Mouse (Mus musculus): Measurements from ENCODE around the gene Tmem253. TPM values are rescaled to one million over a fixed set of nuclear protein-coding genes. Genes with fewer than 3 reads are reported as not detected.
"Not testable (repeated sequence)": the region's sequence is repeated elsewhere in the genome, so short reads cannot be mapped to it uniquely, and the experiment has no call there.

The Tmem253 gene
- polyA plus RNA-seq, 1 experiment from 2014 or later = 0.50 TPM

DNA sequence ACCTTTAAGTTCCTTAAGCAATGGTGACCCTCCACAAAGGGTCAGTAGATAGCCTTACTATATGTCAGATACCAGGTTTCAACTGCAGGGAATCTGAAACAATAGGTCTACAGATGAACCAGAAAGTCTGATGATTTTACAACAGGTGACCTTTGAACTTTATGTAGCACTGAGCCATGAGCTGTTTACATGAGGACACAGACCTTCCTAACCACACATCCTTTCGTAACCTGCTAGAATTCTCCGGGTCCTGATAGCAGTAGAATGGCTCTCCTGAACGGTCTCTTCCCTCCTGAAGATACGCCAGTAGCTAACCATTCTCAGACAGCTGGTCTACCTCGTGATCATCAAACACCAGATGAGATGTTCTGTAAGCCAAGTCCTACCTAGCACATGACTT lies 23.9 kb downstream of the Tmem253 start:
- 90% methylated on average over 5 of the region's 5 CpGs for WGBS
- Histone ChIP-seq H3K27ac (no peak overlapping the region), H3K9me3 (no peaks in the 10 kb centered on the region), H3K9ac (no peak overlapping the region), H3K4me3 (no peak overlapping the region), H3K36me3 (replicated peaks) (no peaks in the 10 kb centered on the region), H3K4me1 (no peaks in the 10 kb centered on the region), H3K27me3 (replicated peaks) (no peaks in the 10 kb centered on the region), H3K4me2 (no peak overlapping the region)
- no peak for ATAC-seq (replicated peaks)

DNA sequence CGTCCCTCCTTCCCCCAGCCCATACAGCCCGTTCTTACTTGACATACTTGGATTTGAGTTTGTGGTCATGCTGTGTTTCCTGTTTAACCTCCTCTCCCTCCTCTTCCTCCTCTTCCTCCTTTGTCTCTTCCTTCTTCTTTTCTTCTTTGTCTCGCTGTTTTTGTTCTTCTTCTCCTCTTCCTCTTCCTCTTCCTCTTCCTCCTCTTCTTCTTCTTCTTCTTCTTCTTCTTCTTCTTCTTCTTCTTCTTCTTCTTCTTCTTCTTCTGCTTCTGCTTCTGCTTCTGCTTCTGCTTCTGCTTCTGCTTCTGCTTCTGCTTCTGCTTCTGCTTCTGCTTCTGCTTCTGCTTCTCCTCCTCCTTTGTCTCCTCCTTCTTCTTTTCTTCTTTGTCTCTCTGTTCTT lies 26.9 kb downstream of the Tmem253 start, which contains the start of gene Olfr221:
Gene Olfr221 (minus strand): TSS at position 101 of the 400 bp plus-strand sequence.
- not testable (repeated sequence) for H3K4me2 ChIP-seq; H3K9me3 ChIP-seq; H3K4me3 ChIP-seq; H3K9ac ChIP-seq; H3K27me3 ChIP-seq (replicated peaks); H3K27ac ChIP-seq; H3K36me3 ChIP-seq (replicated peaks); ATAC-seq (replicated peaks)
- peaks cover 13% of the 10 kb centered on the region for H3K4me1 ChIP-seq
- 65% methylated on average over 3 of the region's 3 CpGs for WGBS

DNA sequence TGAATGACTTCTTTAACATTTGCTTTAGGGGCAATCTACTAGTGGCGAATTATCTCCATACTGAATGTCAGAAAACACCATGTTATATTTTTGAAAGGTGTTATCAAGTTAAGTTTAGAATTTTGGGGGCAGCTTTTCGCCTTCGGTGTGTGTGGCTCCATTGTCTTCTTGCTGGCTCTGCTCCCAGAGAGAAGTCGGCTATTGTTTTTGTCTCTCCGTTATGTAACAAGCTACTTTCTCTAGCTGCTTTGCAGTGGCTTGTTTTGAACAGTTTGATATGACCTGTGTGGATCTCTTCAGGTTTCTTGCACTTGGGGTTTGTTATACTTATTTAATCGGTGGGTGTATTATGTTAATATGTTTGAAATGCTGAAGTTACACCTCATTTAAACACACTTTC lies 28.0 kb downstream of the Tmem253 start:
- H3K4me3 ChIP-seq = no peak overlapping the region
- WGBS = 65% methylated on average over 6 of the region's 6 CpGs
- no peak for ATAC-seq (replicated peaks)
- H3K36me3 ChIP-seq (replicated peaks) = no peaks in the 10 kb centered on the region
- H3K4me1 ChIP-seq = peaks cover 13% of the 10 kb centered on the region
- H3K27me3 ChIP-seq (replicated peaks) = no peaks in the 10 kb centered on the region
- H3K4me2 ChIP-seq = no peak overlapping the region
- no peaks in the 10 kb centered on the region for H3K9me3 ChIP-seq
- no peak overlapping the region for H3K27ac ChIP-seq
- no peak overlapping the region for H3K9ac ChIP-seq

DNA sequence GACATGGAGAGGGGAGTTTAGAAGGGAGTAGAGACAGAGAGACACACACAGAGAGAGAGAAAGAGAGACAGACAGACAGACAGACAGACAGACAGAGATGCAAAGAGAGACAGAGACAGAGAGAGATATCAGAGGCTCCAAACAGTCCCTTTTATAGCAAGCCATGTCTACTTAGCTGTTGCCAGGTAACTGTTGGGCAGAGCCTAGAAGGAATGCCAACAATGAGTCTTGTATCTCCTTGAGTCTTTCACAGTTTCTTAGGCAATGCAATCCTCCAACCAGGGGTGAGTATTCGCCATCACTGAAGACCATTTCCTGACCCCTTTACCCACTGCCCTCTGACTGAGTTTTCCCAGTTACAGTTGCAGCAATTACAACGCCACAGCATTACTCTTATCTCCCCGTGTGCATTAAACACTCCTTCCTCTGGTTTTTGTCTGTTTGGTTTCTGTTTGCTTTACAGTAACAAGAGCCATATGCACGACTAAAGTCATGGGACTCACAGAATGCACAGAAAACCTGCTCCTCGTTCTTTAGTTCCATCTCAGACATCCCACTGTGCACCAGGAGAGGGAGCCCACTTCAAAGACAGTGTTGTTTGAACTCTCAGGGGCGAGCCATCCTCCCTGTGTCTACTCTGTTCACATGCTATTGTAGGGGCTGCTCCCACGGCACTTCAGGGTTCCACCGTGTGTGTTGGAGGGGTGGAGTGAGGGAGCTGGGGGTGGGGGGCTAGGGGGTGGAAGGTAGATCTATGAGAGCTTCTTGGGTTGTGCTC lies 29.6 kb downstream of the Tmem253 start:
- H3K9me3 ChIP-seq = no peaks in the 10 kb centered on the region
- peaks cover 13% of the 10 kb centered on the region for H3K4me1 ChIP-seq
- H3K4me3 ChIP-seq = no peak overlapping the region
- no peak overlapping the region for H3K27ac ChIP-seq
- H3K36me3 ChIP-seq (replicated peaks) = no peaks in the 10 kb centered on the region
- 8% methylated on average over 8 of the region's 8 CpGs for WGBS
- H3K9ac ChIP-seq = no peak overlapping the region
- no peak overlapping the region for H3K4me2 ChIP-seq
- H3K27me3 ChIP-seq (replicated peaks) = no peaks in the 10 kb centered on the region
- peak; percentile 89 for ATAC-seq (replicated peaks)

DNA sequence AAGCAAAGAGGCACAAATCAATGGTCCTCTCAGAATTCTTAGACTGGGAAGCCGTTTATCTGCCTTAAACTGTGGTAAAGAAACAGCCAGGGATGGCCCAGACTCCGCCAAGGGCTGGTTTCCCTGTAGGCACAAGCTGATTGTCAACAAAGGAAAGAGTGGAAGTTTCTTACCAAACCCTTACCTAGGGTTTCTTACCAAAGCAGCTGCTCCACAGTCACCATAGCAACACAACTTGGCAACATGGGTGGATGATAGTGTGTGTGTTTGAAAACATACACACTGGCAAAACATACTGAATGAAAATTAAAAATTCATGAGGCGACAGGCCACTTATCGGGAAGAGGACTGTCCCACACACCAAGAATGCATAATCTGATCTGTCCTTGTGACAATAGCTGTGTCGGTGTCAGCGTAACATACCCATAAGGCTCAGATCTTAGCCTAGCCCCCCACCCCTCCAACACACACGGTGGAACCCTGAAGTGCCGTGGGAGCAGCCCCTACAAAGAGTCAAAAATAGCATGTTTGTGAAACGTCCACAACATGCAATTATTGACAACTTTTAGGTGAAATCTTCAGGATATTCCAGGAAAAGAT lies 30.6 kb downstream of the Tmem253 start:
- Histone ChIP-seq H3K27me3 (replicated peaks) (no peaks in the 10 kb centered on the region), H3K27ac (no peak overlapping the region), H3K36me3 (replicated peaks) (no peaks in the 10 kb centered on the region), H3K9me3 (no peaks in the 10 kb centered on the region), H3K4me1 (peaks cover 13% of the 10 kb centered on the region), H3K4me3 (no peak overlapping the region), H3K4me2 (no peak overlapping the region), H3K9ac (no peak overlapping the region)
- 37% methylated on average over 9 of the region's 9 CpGs for WGBS
- ATAC-seq (replicated peaks) = peak; percentile 75

DNA sequence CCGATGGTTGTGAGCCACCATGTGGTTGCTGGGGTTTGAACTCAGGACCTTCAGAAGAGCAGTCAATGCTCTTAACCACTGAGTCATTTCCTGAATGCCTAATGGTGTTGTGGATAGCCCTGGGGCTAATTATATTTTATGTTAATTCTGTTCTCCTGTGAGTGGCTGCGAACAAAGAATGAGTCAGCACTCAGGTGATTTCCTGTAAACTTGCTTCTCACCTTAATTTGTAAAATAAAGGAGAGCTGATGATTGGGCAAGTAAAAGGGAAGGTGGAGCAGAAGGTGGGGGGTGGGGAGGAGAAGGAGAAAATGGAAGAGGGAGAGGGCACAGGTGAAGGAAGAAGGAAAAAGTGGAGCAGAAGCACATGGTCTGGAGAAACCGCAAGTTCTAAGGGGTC lies 37.3 kb downstream of the Tmem253 start:
- H3K4me3 ChIP-seq; H3K4me2 ChIP-seq; H3K36me3 ChIP-seq (replicated peaks); ATAC-seq (replicated peaks); H3K9ac ChIP-seq; H3K9me3 ChIP-seq; H3K27ac ChIP-seq; H3K27me3 ChIP-seq (replicated peaks); H3K4me1 ChIP-seq: not testable (repeated sequence)
- WGBS = 92% methylated on average over 3 of the region's 3 CpGs

DNA sequence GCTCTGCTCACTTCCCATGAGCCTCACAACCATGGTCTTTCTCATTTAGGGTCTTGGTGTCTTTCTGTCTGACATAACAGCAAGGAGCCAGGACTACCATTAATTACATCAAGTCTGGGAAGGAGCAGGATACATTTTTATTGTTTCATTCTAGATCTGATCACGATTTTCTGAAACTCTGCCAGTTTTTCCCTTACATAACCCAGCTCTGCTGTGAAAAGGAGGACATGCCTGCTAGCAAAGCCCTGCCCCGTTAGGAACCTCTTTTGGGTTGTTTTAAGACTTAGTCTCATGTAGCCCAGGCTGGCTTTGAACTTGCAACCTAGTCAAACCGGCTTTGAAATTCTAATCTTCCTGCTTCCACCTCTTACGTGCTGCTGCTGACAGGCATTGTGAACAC lies 44.5 kb downstream of the Tmem253 start:
- no peak overlapping the region for H3K27ac ChIP-seq
- no peak for ATAC-seq (replicated peaks)
- H3K4me3 ChIP-seq = no peak overlapping the region
- no peaks in the 10 kb centered on the region for H3K4me1 ChIP-seq
- H3K9me3 ChIP-seq = no peaks in the 10 kb centered on the region
- WGBS = 66% methylated on average over 4 of the region's 4 CpGs
- H3K4me2 ChIP-seq = no peak overlapping the region
- H3K9ac ChIP-seq = no peak overlapping the region
- no peaks in the 10 kb centered on the region for H3K36me3 ChIP-seq (replicated peaks)
- H3K27me3 ChIP-seq (replicated peaks) = no peaks in the 10 kb centered on the region

DNA sequence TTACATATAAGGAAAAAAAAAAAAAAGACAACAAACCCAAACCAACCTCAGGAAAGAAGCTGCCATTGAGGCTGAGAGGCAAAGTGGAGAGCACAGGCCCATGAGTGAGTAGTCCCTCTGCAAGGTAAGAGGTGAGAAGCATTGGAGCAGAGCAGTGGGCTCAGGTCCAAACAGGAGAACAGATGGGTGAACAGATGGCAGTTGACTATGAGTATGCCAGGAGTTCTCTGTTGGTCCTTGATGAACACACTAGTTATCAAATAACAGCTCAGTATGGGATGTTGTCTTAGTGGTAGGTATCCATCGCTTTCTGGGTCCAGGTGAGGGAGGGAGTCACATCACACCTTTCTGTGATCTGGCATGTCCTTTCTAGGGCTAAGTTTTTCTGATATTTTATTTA lies 45.3 kb downstream of the Tmem253 start:
- Histone ChIP-seq H3K27ac (no peak overlapping the region), H3K4me3 (no peak overlapping the region), H3K9me3 (no peaks in the 10 kb centered on the region), H3K4me2 (no peak overlapping the region), H3K4me1 (no peaks in the 10 kb centered on the region), H3K36me3 (replicated peaks) (no peaks in the 10 kb centered on the region), H3K27me3 (replicated peaks) (no peaks in the 10 kb centered on the region), H3K9ac (no peak overlapping the region)
- WGBS = 90% methylated on average over 1 of the region's 1 CpGs
- no peak for ATAC-seq (replicated peaks)

DNA sequence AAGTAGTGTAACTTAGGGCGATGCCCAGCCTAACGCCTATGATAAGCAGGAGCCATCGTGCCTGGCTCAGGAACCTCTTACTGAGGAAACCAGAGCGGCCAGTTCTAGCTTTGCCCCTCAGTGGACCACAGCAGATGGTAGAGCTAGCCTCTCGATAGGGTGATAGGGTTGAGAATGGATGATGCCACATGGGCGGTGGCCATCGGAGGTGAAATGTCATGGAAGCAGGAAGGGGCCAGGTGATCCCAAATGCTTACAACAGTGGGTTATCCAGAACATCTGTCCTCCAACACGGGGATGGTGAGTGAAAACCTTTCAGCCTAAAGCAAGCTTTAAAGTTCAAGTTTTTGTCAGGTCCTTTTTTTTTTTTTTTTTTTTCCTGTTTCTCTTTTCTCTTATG lies 46.3 kb downstream of the Tmem253 start:
- 89% methylated on average over 8 of the region's 8 CpGs for WGBS
- ATAC-seq (replicated peaks) = no peak
- no peaks in the 10 kb centered on the region for H3K9me3 ChIP-seq

DNA sequence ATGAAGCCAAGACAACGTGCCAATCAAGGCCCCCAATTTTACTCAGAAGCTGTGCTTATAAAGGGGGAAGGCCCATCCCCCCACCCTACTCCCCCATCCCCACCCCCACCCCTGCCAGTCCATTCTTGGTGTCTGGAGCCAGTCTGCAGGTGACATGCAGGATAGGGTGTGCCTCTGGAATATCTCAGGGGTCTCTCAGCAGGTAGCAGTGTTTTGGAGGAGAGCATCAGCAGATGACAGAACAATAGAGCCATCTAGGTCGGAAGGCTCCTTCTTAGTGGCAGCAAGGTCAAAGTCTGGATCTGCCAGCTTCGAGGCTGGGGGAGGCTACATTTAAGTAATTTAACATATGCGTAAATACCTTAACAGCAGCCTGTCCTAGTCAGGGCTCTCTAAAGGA lies 50.7 kb downstream of the Tmem253 start:
- peaks cover 1% of the 10 kb centered on the region for H3K36me3 ChIP-seq (replicated peaks)
- no peaks in the 10 kb centered on the region for H3K4me1 ChIP-seq
- no peak overlapping the region for H3K4me2 ChIP-seq
- no peak overlapping the region for H3K9ac ChIP-seq
- no peak for ATAC-seq (replicated peaks)
- H3K4me3 ChIP-seq = no peak overlapping the region
- no peaks in the 10 kb centered on the region for H3K9me3 ChIP-seq
- H3K27ac ChIP-seq = no peak overlapping the region
- 56% methylated on average over 4 of the region's 4 CpGs for WGBS
- no peaks in the 10 kb centered on the region for H3K27me3 ChIP-seq (replicated peaks)

More for the DNA sequence above, 46.3 kb downstream of the Tmem253 start:
- no peak overlapping the region for H3K9ac ChIP-seq
- no peak overlapping the region for H3K27ac ChIP-seq
- H3K4me3 ChIP-seq = no peak overlapping the region
- no peaks in the 10 kb centered on the region for H3K27me3 ChIP-seq (replicated peaks)
- no peaks in the 10 kb centered on the region for H3K36me3 ChIP-seq (replicated peaks)
- no peak overlapping the region for H3K4me2 ChIP-seq
- H3K4me1 ChIP-seq = no peaks in the 10 kb centered on the region

Other genes with a start within 250 kb of the Tmem253 start
- not detected in 2 replicates for gene Ang4, start 242.1 kb upstream of the Tmem253 start, polyA plus RNA-seq (2015; fragmentation: Nextera tagmentation; extraction: Ambion mirVana)
- gene AY358078, start 215.6 kb upstream of the Tmem253 start, polyA plus RNA-seq (2015; fragmentation: Nextera tagmentation; extraction: Ambion mirVana) = not detected in 2 replicates
- gene Ear6, start 162.0 kb upstream of the Tmem253 start, polyA plus RNA-seq (2015; fragmentation: Nextera tagmentation; extraction: Ambion mirVana) = not detected in 2 replicates
- 99.3 and 100 TPM in 2 replicates for gene Mettl17, start 130.8 kb upstream of the Tmem253 start, polyA plus RNA-seq (2015; fragmentation: Nextera tagmentation; extraction: Ambion mirVana)
- gene Slc39a2, start 122.8 kb upstream of the Tmem253 start, polyA plus RNA-seq (2015; fragmentation: Nextera tagmentation; extraction: Ambion mirVana) = 2.4 and 3.0 TPM in 2 replicates
- 170 and 196 TPM in 2 replicates for gene Ndrg2, start 101.5 kb upstream of the Tmem253 start, polyA plus RNA-seq (2015; fragmentation: Nextera tagmentation; extraction: Ambion mirVana)
- gene Tppp2, start 97.2 kb upstream of the Tmem253 start, polyA plus RNA-seq (2015; fragmentation: Nextera tagmentation; extraction: Ambion mirVana) = not detected in 2 replicates
- not detected in 2 replicates for gene Rnase13, start 92.9 kb upstream of the Tmem253 start, polyA plus RNA-seq (2015; fragmentation: Nextera tagmentation; extraction: Ambion mirVana)
- 89.2 and 90.9 TPM in 2 replicates for gene Arhgef40, start 30.9 kb upstream of the Tmem253 start, polyA plus RNA-seq (2015; fragmentation: Nextera tagmentation; extraction: Ambion mirVana)
- 45.9 and 54.5 TPM in 2 replicates for gene Zfp219, start 5.1 kb downstream of the Tmem253 start, polyA plus RNA-seq (2015; fragmentation: Nextera tagmentation; extraction: Ambion mirVana)
- gene Olfr221, start 26.8 kb downstream of the Tmem253 start, polyA plus RNA-seq (2015; fragmentation: Nextera tagmentation; extraction: Ambion mirVana) = not detected in 2 replicates
- gene Hnrnpc, start 88.4 kb downstream of the Tmem253 start, polyA plus RNA-seq (2015; fragmentation: Nextera tagmentation; extraction: Ambion mirVana) = 480 and 482 TPM in 2 replicates
- 51.3 and 53.3 TPM in 2 replicates for gene Rpgrip1, start 95.0 kb downstream of the Tmem253 start, polyA plus RNA-seq (2015; fragmentation: Nextera tagmentation; extraction: Ambion mirVana)
- gene Supt16, start 181.8 kb downstream of the Tmem253 start, polyA plus RNA-seq (2015; fragmentation: Nextera tagmentation; extraction: Ambion mirVana) = 43.0 and 45.4 TPM in 2 replicates
- 37.8 and 43.9 TPM in 2 replicates for gene Chd8, start 242.1 kb downstream of the Tmem253 start, polyA plus RNA-seq (2015; fragmentation: Nextera tagmentation; extraction: Ambion mirVana)

All from midbrain, embryonic 15.5 days (tissue).